Mouse (Mus musculus): Measurements from ENCODE around the gene Taf8. TPM values are rescaled to one million over a fixed set of nuclear protein-coding genes. Genes with fewer than 3 reads are reported as not detected.

The Taf8 gene
- polyA plus RNA-seq, 1 experiment from 2014 or later = 21.4 TPM

- no peak overlapping the region for H3K4me3 ChIP-seq (replicated peaks; ENCODE audit: low read depth, low read length)
- WGBS = 55% methylated on average over 4 of the region's 4 CpGs
- H3K27me3 ChIP-seq (ENCODE audit: insufficient read depth, low read length) = no peaks in the 10 kb centered on the region
- peaks cover 29% of the 10 kb centered on the region for H3K4me1 ChIP-seq (replicated peaks; ENCODE audit: insufficient read depth, low read length)
- H3K4me2 ChIP-seq (ENCODE audit: low read length) = no peak overlapping the region
- ATAC-seq (replicated peaks; ENCODE audit: low FRiP score, low read depth) (no peak), DNase-seq (ENCODE audit: low spot score) (no peak)
- peak overlapping the region; percentile 90 for H3K27ac ChIP-seq
- 0 out of 2 replicates have a peak overlapping the region, but pooled peaks have one; percentile 49 for H3K9ac ChIP-seq (ENCODE audit: low read depth, low read length)
- H3K9me3 ChIP-seq (replicated peaks; ENCODE audit: low read length) = no peaks in the 10 kb centered on the region
- no peaks in the 10 kb centered on the region for H3K36me3 ChIP-seq (ENCODE audit: insufficient read depth, low read length)
- TF ChIP-seq CTCF (IDR thresholded peaks at IDR 0.05; ENCODE audit: low read depth) = no peak
These were observed 20.4 kb upstream of the Taf8 start for GRCm38 (mm10) chr17:47522536-47522935.

GRCm38 (mm10) chr17:47521551-47522258 is 19.6 kb upstream of the Taf8 start:
- H3K9ac ChIP-seq (ENCODE audit: low read depth, low read length) = peak overlapping the region; percentile 49
- H3K36me3 ChIP-seq (ENCODE audit: insufficient read depth, low read length) = no peaks in the 10 kb centered on the region
- no peaks in the 10 kb centered on the region for H3K27me3 ChIP-seq (ENCODE audit: insufficient read depth, low read length)
- ATAC-seq (replicated peaks; ENCODE audit: low FRiP score, low read depth) (peak; percentile 86), DNase-seq (ENCODE audit: low spot score) (peak; percentile 97)
- no peaks in the 10 kb centered on the region for H3K9me3 ChIP-seq (replicated peaks; ENCODE audit: low read length)
- 4% methylated on average over 17 of the region's 17 CpGs for WGBS
- H3K27ac ChIP-seq = peak overlapping the region; percentile 90
- TF ChIP-seq CTCF (IDR thresholded peaks at IDR 0.05; ENCODE audit: low read depth) = no peak
- H3K4me1 ChIP-seq (replicated peaks; ENCODE audit: insufficient read depth, low read length) = peaks cover 21% of the 10 kb centered on the region
- H3K4me3 ChIP-seq (replicated peaks; ENCODE audit: low read depth, low read length) = 0 out of 2 replicates have a peak overlapping the region, but pooled peaks have one; percentile 1
- peak overlapping the region; percentile 41 for H3K4me2 ChIP-seq (ENCODE audit: low read length)

- Histone ChIP-seq H3K9me3 (replicated peaks; ENCODE audit: low read length) (no peaks in the 10 kb centered on the region), H3K4me3 (replicated peaks; ENCODE audit: low read depth, low read length) (no peak overlapping the region), H3K4me1 (replicated peaks; ENCODE audit: insufficient read depth, low read length) (peaks cover 21% of the 10 kb centered on the region), H3K36me3 (ENCODE audit: insufficient read depth, low read length) (no peaks in the 10 kb centered on the region), H3K27ac (peak overlapping the region; percentile 76), H3K9ac (ENCODE audit: low read depth, low read length) (no peak overlapping the region), H3K4me2 (ENCODE audit: low read length) (no peak overlapping the region), H3K27me3 (ENCODE audit: insufficient read depth, low read length) (no peaks in the 10 kb centered on the region)
- WGBS = 25% methylated on average over 8 of the region's 8 CpGs
- no peak for TF ChIP-seq CTCF (IDR thresholded peaks at IDR 0.05; ENCODE audit: low read depth)
- DNase-seq (ENCODE audit: low spot score) (peak; percentile 80), ATAC-seq (replicated peaks; ENCODE audit: low FRiP score, low read depth) (no peak)
These were observed 16.1 kb upstream of the Taf8 start for GRCm38 (mm10) chr17:47518205-47518604.

- WGBS = 96% methylated on average over 3 of the region's 3 CpGs
- TF ChIP-seq CTCF (IDR thresholded peaks at IDR 0.05; ENCODE audit: low read depth) = peak; percentile 40
These were observed 14.1 kb upstream of the Taf8 start for GRCm38 (mm10) chr17:47516232-47516631.

GRCm38 (mm10) chr17:47515180-47515844 is 13.2 kb upstream of the Taf8 start:
- peaks cover 10% of the 10 kb centered on the region; the same call in 1 of the 2 replicates for H3K4me1 ChIP-seq (replicated peaks; ENCODE audit: insufficient read depth, low read length)
- ATAC-seq (replicated peaks; ENCODE audit: low FRiP score, low read depth) (no peak), DNase-seq (ENCODE audit: low spot score) (no peak)
- H3K27me3 ChIP-seq (ENCODE audit: insufficient read depth, low read length) = no peaks in the 10 kb centered on the region
- H3K27ac ChIP-seq = no peak overlapping the region
- H3K4me2 ChIP-seq (ENCODE audit: low read length) = no peak overlapping the region
- no peaks in the 10 kb centered on the region for H3K9me3 ChIP-seq (replicated peaks; ENCODE audit: low read length)
- 71% methylated on average over 7 of the region's 7 CpGs for whole genome bisulfite sequencing
- H3K9ac ChIP-seq (ENCODE audit: low read depth, low read length) = no peak overlapping the region
- no peaks in the 10 kb centered on the region for H3K36me3 ChIP-seq (ENCODE audit: insufficient read depth, low read length)
- no peak overlapping the region for H3K4me3 ChIP-seq (replicated peaks; ENCODE audit: low read depth, low read length)
- no peak for TF ChIP-seq CTCF (IDR thresholded peaks at IDR 0.05; ENCODE audit: low read depth)

More at GRCm38 (mm10) chr17:47516232-47516631, 14.1 kb upstream of the Taf8 start:
- Histone ChIP-seq H3K27me3 (ENCODE audit: insufficient read depth, low read length) (no peaks in the 10 kb centered on the region), H3K4me1 (replicated peaks; ENCODE audit: insufficient read depth, low read length) (peaks cover 10% of the 10 kb centered on the region; the same call in 1 of the 2 replicates), H3K36me3 (ENCODE audit: insufficient read depth, low read length) (no peaks in the 10 kb centered on the region), H3K4me3 (replicated peaks; ENCODE audit: low read depth, low read length) (no peak overlapping the region), H3K27ac (no peak overlapping the region), H3K4me2 (ENCODE audit: low read length) (no peak overlapping the region), H3K9ac (ENCODE audit: low read depth, low read length) (no peak overlapping the region), H3K9me3 (replicated peaks; ENCODE audit: low read length) (no peaks in the 10 kb centered on the region)
- DNase-seq (ENCODE audit: low spot score) = no peak
- no peak for ATAC-seq (replicated peaks; ENCODE audit: low FRiP score, low read depth)

- TF ChIP-seq CTCF (IDR thresholded peaks at IDR 0.05; ENCODE audit: low read depth) = no peak
- no peaks in the 10 kb centered on the region for H3K9me3 ChIP-seq (replicated peaks; ENCODE audit: low read length)
- H3K4me2 ChIP-seq (ENCODE audit: low read length) = no peak overlapping the region
- DNase-seq (ENCODE audit: low spot score) (peak; percentile 68), ATAC-seq (replicated peaks; ENCODE audit: low FRiP score, low read depth) (no peak)
- no peaks in the 10 kb centered on the region for H3K27me3 ChIP-seq (ENCODE audit: insufficient read depth, low read length)
- peaks cover 10% of the 10 kb centered on the region; the same call in 1 of the 2 replicates for H3K4me1 ChIP-seq (replicated peaks; ENCODE audit: insufficient read depth, low read length)
- WGBS = 45% methylated on average over 10 of the region's 10 CpGs
- peak overlapping the region; percentile 0; the same call in 1 of the 2 replicates for H3K9ac ChIP-seq (ENCODE audit: low read depth, low read length)
- H3K36me3 ChIP-seq (ENCODE audit: insufficient read depth, low read length) = no peaks in the 10 kb centered on the region
- peak overlapping the region; percentile 66 for H3K27ac ChIP-seq
- no peak overlapping the region for H3K4me3 ChIP-seq (replicated peaks; ENCODE audit: low read depth, low read length)
These were observed 11.1 kb upstream of the Taf8 start for GRCm38 (mm10) chr17:47512956-47513775.

Measured in kidney, postnatal 0 days (tissue).